In the genomic region with DNA sequence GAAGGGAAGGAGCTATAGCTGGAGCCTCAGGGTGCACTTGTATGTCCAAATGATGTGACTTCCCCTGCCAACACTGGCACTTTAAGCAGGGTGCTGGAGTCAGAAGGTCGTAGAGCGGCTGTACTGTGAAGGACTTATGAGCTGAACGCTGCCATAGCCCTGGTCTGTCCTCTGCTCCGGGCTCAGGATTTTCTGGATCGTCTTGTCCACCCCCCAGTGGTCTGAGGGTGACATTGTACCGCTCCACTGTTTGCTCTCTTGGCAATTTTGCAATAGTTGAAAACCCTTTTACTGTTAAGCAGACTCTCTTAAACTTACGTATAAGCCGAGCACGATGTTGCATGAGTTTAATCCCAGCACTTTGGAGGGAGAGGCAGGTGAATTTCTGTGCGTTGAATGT, we compare ENCODE assay signal across 11 mouse cellular contexts. TPM values are rescaled to one million over a fixed set of nuclear protein-coding genes. Genes with fewer than 3 reads are reported as not detected.
DNase-seq lines count a peak whose midpoint lies in the region; TF ChIP-seq lines count a peak whose summit lies in the region.
"Had no signal": no experiment of that assay in that cellular context is flagged by ENCODE, and none has a peak within 500 bp of the region (broad histone marks: within the 10 kb centered on the region; RNA-seq: fewer than 3 reads in every experiment).

No protein-coding gene starts in this region.

- H3K27me3 ChIP-seq in ES-Bruce4 (ENCODE audit: control insufficient read depth, insufficient read depth, low read length, poor library complexity, severe bottlenecking), result no peaks in the 10 kb centered on the region

- peak; percentile 18; the same call in 1 of the 2 replicates for TF ChIP-seq CTCF in gastrocnemius, adult 2 months (IDR thresholded peaks at IDR 0.05)
- TF ChIP-seq CTCF in ES-Bruce4 (IDR thresholded peaks at IDR 0.05; ENCODE audit: low read depth, low read length), result peak; percentile 10
- TF ChIP-seq CTCF in lung, adult 2 months (IDR thresholded peaks at IDR 0.05; ENCODE audit: insufficient read depth, low read length), result 0 out of 2 replicates have a peak, but pooled peaks have one; percentile 7

- DNase-seq in gastrocnemius, adult 2 months, result no peak
- no peak for DNase-seq in gastrocnemius, postnatal 4 days (ENCODE audit: low spot score in 2 of 2)
- peak; percentile 41 for DNase-seq in kidney, postnatal 14 days
- no peak for DNase-seq in kidney, adult 8-10 months
- DNase-seq in lung, adult 2 months, result peak; percentile 22
- no peak for DNase-seq in thymus, postnatal 0 days (ENCODE audit: low spot score)
- no peak for DNase-seq in urinary bladder, postnatal 14 days (ENCODE audit: low spot score)
- DNase-seq: embryo, embryonic 11 days had no signal

- no peaks in the 10 kb centered on the region for H3K4me1 ChIP-seq in ES-Bruce4 (ENCODE audit: control insufficient read depth, insufficient read depth, low read length)
- peaks cover 5% of the 10 kb centered on the region; the same call in 1 of the 2 replicates for H3K4me1 ChIP-seq in lung, adult 2 months (ENCODE audit: control insufficient read depth, insufficient read depth, low read length)

- H3K9me3 ChIP-seq in ES-Bruce4 (replicated peaks; ENCODE audit: control insufficient read depth, insufficient read depth, low read length, poor library complexity, severe bottlenecking), result no peaks in the 10 kb centered on the region
- H3K9me3 ChIP-seq: forebrain, embryonic 10.5 days had no signal

- no peak overlapping the region for H3K4me3 ChIP-seq in gastrocnemius, adult 2 months
- H3K4me3 ChIP-seq in ES-Bruce4 (ENCODE audit: low read depth, low read length), result no peak overlapping the region
- no peak overlapping the region for H3K4me3 ChIP-seq in lung, adult 2 months (replicated peaks; ENCODE audit: extremely low read depth, low read depth, low read length)
- H3K4me3 ChIP-seq: forebrain, embryonic 10.5 days had no signal

- H3K27ac ChIP-seq in gastrocnemius, adult 2 months, result no peak overlapping the region
- no peak overlapping the region for H3K27ac ChIP-seq in ES-Bruce4 (ENCODE audit: insufficient read depth, low read length)
- H3K27ac ChIP-seq: forebrain, embryonic 10.5 days; hindbrain, embryonic 14.5 days had no signal

- WGBS in lung, adult 2 months, result 55% methylated on average over 10 of the region's 10 CpGs

- no peak for TF ChIP-seq POLR2A in ES-Bruce4 (IDR thresholded peaks at IDR 0.05; ENCODE audit: insufficient read depth, low read length)
- TF ChIP-seq POLR2A in lung, adult 2 months (IDR thresholded peaks at IDR 0.05; ENCODE audit: borderline replicate concordance, extremely low read depth, low read depth, low read length), result no peak

- no peak for TF ChIP-seq EP300 in ES-Bruce4 (IDR thresholded peaks at IDR 0.05; ENCODE audit: insufficient read depth, low read depth, low read length)

- H3K36me3 ChIP-seq in ES-Bruce4 (ENCODE audit: control insufficient read depth, insufficient read depth, low read length, poor library complexity, severe bottlenecking), result peaks cover 27% of the 10 kb centered on the region

- no peak overlapping the region for H3K9ac ChIP-seq in ES-Bruce4 (ENCODE audit: low read depth, poor library complexity, severe bottlenecking)
- H3K9ac ChIP-seq: hindbrain, embryonic 14.5 days had no signal

- intact Hi-C loops in gastrocnemius, adult 2 months (cut with DNase I), result no loop called here

RNA-seq across cellular contexts. Expression of gene Tomm22, which starts 1.5 kb away (rescaled TPM):
- total RNA-seq in gastrocnemius, adult 2 months (2021), result 10 to 100 TPM; 52.8 to 78.6 TPM
- 100 to 1,000 TPM; 110 to 114 TPM for total RNA-seq in gastrocnemius, postnatal 4 days (2021)
- 131 and 145 TPM in 2 replicates for polyA plus RNA-seq in ES-Bruce4 (2011; ENCODE audit: insufficient read depth, insufficient read length, low read depth, missing spikeins)
- polyA plus RNA-seq in lung, adult 2 months (2012; rRNA removed), result 21.3 and 31.9 TPM in 2 replicates
- polyA plus RNA-seq in thymus, postnatal 0 days (2015; fragmentation: Nextera tagmentation; extraction: Ambion mirVana), result 280 and 287 TPM in 2 replicates

RNA-seq across cellular contexts. Expression of gene Cby1, which starts 10.2 kb away (rescaled TPM):
- total RNA-seq in gastrocnemius, adult 2 months (2021), result 10 to 100 TPM; 11.8 to 15.6 TPM
- 10 to 100 TPM; 29.9 to 32.1 TPM for total RNA-seq in gastrocnemius, postnatal 4 days (2021)
- polyA plus RNA-seq in ES-Bruce4 (2011; ENCODE audit: insufficient read depth, insufficient read length, low read depth, missing spikeins), result 22.0 and 28.7 TPM in 2 replicates
- 10.2 and 18.2 TPM in 2 replicates for polyA plus RNA-seq in lung, adult 2 months (2012; rRNA removed)
- polyA plus RNA-seq in thymus, postnatal 0 days (2015; fragmentation: Nextera tagmentation; extraction: Ambion mirVana), result 57.0 and 57.5 TPM in 2 replicates

RNA-seq across cellular contexts. Expression of gene Fam227a, which starts 10.4 kb away (rescaled TPM):
- total RNA-seq in gastrocnemius, adult 2 months (2021), result under 1 TPM; 0.47 to 0.84 TPM
- total RNA-seq in gastrocnemius, postnatal 4 days (2021), result 1 to 10 TPM; 1.7 to 2.1 TPM
- 3.2 and 3.4 TPM in 2 replicates for polyA plus RNA-seq in ES-Bruce4 (2011; ENCODE audit: insufficient read depth, insufficient read length, low read depth, missing spikeins)
- polyA plus RNA-seq in lung, adult 2 months (2012; rRNA removed), result 2.1 and 4.2 TPM in 2 replicates
- 0.39 and 0.48 TPM in 2 replicates for polyA plus RNA-seq in thymus, postnatal 0 days (2015; fragmentation: Nextera tagmentation; extraction: Ambion mirVana)

RNA-seq across cellular contexts. Expression of gene Josd1, which starts 18.5 kb away (rescaled TPM):
- total RNA-seq in gastrocnemius, adult 2 months (2021), result 10 to 100 TPM; 12.3 to 18.7 TPM
- 10 to 100 TPM; 16.6 to 17.4 TPM for total RNA-seq in gastrocnemius, postnatal 4 days (2021)
- polyA plus RNA-seq in ES-Bruce4 (2011; ENCODE audit: insufficient read depth, insufficient read length, low read depth, missing spikeins), result 20.7 and 20.9 TPM in 2 replicates
- 16.3 and 22.2 TPM in 2 replicates for polyA plus RNA-seq in lung, adult 2 months (2012; rRNA removed)
- 15.5 and 16.3 TPM in 2 replicates for polyA plus RNA-seq in thymus, postnatal 0 days (2015; fragmentation: Nextera tagmentation; extraction: Ambion mirVana)

RNA-seq across cellular contexts. Expression of gene Gtpbp1, which starts 21.4 kb away (rescaled TPM):
- 10 to 100 TPM; 24.4 to 28.5 TPM for total RNA-seq in gastrocnemius, adult 2 months (2021)
- total RNA-seq in gastrocnemius, postnatal 4 days (2021), result 10 to 100 TPM; 20.7 to 22.5 TPM
- polyA plus RNA-seq in ES-Bruce4 (2011; ENCODE audit: insufficient read depth, insufficient read length, low read depth, missing spikeins), result 32.4 and 38.3 TPM in 2 replicates
- 33.4 and 37.3 TPM in 2 replicates for polyA plus RNA-seq in lung, adult 2 months (2012; rRNA removed)
- 38.7 and 41.3 TPM in 2 replicates for polyA plus RNA-seq in thymus, postnatal 0 days (2015; fragmentation: Nextera tagmentation; extraction: Ambion mirVana)

Comparison
In these comparisons a context has a peak if more than half of its experiments do, and no peak if none do; other contexts are left out.
1. DNase-seq: peak in kidney, postnatal 14 days (single experiment) and lung, adult 2 months (single experiment); none in gastrocnemius, adult 2 months (single experiment), gastrocnemius, postnatal 4 days (0 of 2), kidney, adult 8-10 months (0 of 2), thymus, postnatal 0 days (single experiment) and urinary bladder, postnatal 14 days (single experiment).
2. Peak in every context shown above with its lines, with median percentiles within 50 percentile points of each other: CTCF ChIP-seq.